Mouse (Mus musculus): ENCODE data around the gene Uap1l1. TPM values are rescaled to one million over a fixed set of nuclear protein-coding genes. Genes with fewer than 3 reads are reported as not detected.

The Uap1l1 gene
- polyA plus RNA-seq, 1 experiment from 2014 or later = 9.1 TPM

GRCm38 (mm10) chr2:25333569-25333968 lies 31.9 kb downstream of the Uap1l1 start:
- ATAC-seq (ENCODE audit: insufficient number of reproducible peaks, low FRiP score, low TSS enrichment, low read depth) (no peak), DNase-seq (ENCODE audit: low spot score) (no peak)
- Histone ChIP-seq H3K9me3 (ENCODE audit: control insufficient read depth, low read length) (no peaks in the 10 kb centered on the region), H3K4me2 (ENCODE audit: low read depth, severe bottlenecking) (peak overlapping the region; percentile 76), H3K27me3 (ENCODE audit: control insufficient read depth, insufficient read depth, low read length) (no peaks in the 10 kb centered on the region), H3K4me1 (ENCODE audit: control insufficient read depth, insufficient read depth, low read length) (peaks cover 7% of the 10 kb centered on the region), H3K9ac (ENCODE audit: low read length) (peak overlapping the region; percentile 84; the same call in 1 of the 2 replicates), H3K4me3 (ENCODE audit: low read depth, low read length) (peak overlapping the region; percentile 95), H3K27ac (replicated peaks; ENCODE audit: low read depth, low read length) (no peak overlapping the region), H3K36me3 (ENCODE audit: control insufficient read depth, insufficient read depth, low read length) (peaks cover 22% of the 10 kb centered on the region)
- WGBS = 77% methylated on average over 2 of the region's 2 CpGs

- no peaks in the 10 kb centered on the region for H3K27me3 ChIP-seq (ENCODE audit: control insufficient read depth, insufficient read depth, low read length)
- H3K27ac ChIP-seq (replicated peaks; ENCODE audit: low read depth, low read length) = peak within 1 kb of the TSS; percentile 88
- peak within 1 kb of the TSS; percentile 92 for H3K9ac ChIP-seq (ENCODE audit: low read length)
- WGBS = under 1% methylated on average over 78 of the region's 78 CpGs
- peaks cover 20% of the 10 kb centered on the region for H3K36me3 ChIP-seq (ENCODE audit: control insufficient read depth, insufficient read depth, low read length)
- DNase-seq (ENCODE audit: low spot score) (peak; percentile 99), ATAC-seq (ENCODE audit: insufficient number of reproducible peaks, low FRiP score, low TSS enrichment, low read depth) (peak; percentile 97)
- H3K4me1 ChIP-seq (ENCODE audit: control insufficient read depth, insufficient read depth, low read length) = peaks cover 7% of the 10 kb centered on the region
- no peaks in the 10 kb centered on the region for H3K9me3 ChIP-seq (ENCODE audit: control insufficient read depth, low read length)
- peak within 1 kb of the TSS; percentile 95 for H3K4me3 ChIP-seq (ENCODE audit: low read depth, low read length)
- H3K4me2 ChIP-seq (ENCODE audit: low read depth, severe bottlenecking) = peak within 1 kb of the TSS; percentile 76
These were observed 33.0 kb downstream of the Uap1l1 start, which contains the start of gene Man1b1 for GRCm38 (mm10) chr2:25332286-25333160. Gene Man1b1 (plus strand): TSS chr2:25332338.

GRCm38 (mm10) chr2:25331470-25331869 lies 34.0 kb downstream of the Uap1l1 start:
- Histone ChIP-seq H3K4me1 (ENCODE audit: control insufficient read depth, insufficient read depth, low read length) (peaks cover 7% of the 10 kb centered on the region), H3K27me3 (ENCODE audit: control insufficient read depth, insufficient read depth, low read length) (no peaks in the 10 kb centered on the region), H3K9me3 (ENCODE audit: control insufficient read depth, low read length) (no peaks in the 10 kb centered on the region), H3K4me2 (ENCODE audit: low read depth, severe bottlenecking) (peak overlapping the region; percentile 64), H3K27ac (replicated peaks; ENCODE audit: low read depth, low read length) (no peak overlapping the region), H3K9ac (ENCODE audit: low read length) (peak overlapping the region; percentile 92; the same call in 1 of the 2 replicates), H3K4me3 (ENCODE audit: low read depth, low read length) (peak overlapping the region; percentile 95), H3K36me3 (ENCODE audit: control insufficient read depth, insufficient read depth, low read length) (peaks cover 18% of the 10 kb centered on the region)
- DNase-seq (ENCODE audit: low spot score) = no peak
- 64% methylated on average over 9 of the region's 9 CpGs for WGBS
- no peak for ATAC-seq (ENCODE audit: insufficient number of reproducible peaks, low FRiP score, low TSS enrichment, low read depth)

GRCm38 (mm10) chr2:25328440-25328839 lies 37.0 kb downstream of the Uap1l1 start:
- Histone ChIP-seq H3K4me2 (ENCODE audit: low read depth, severe bottlenecking) (no peak overlapping the region), H3K4me1 (ENCODE audit: control insufficient read depth, insufficient read depth, low read length) (peaks cover 5% of the 10 kb centered on the region), H3K9me3 (ENCODE audit: control insufficient read depth, low read length) (no peaks in the 10 kb centered on the region), H3K36me3 (ENCODE audit: control insufficient read depth, insufficient read depth, low read length) (no peaks in the 10 kb centered on the region), H3K27me3 (ENCODE audit: control insufficient read depth, insufficient read depth, low read length) (no peaks in the 10 kb centered on the region), H3K9ac (ENCODE audit: low read length) (no peak overlapping the region), H3K27ac (replicated peaks; ENCODE audit: low read depth, low read length) (no peak overlapping the region), H3K4me3 (ENCODE audit: low read depth, low read length) (no peak overlapping the region)
- WGBS = 39% methylated on average over 7 of the region's 7 CpGs
- ATAC-seq (ENCODE audit: insufficient number of reproducible peaks, low FRiP score, low TSS enrichment, low read depth) = no peak
- peak; percentile 28 for DNase-seq (ENCODE audit: low spot score)

- Histone ChIP-seq H3K27me3 (ENCODE audit: control insufficient read depth, insufficient read depth, low read length) (no peaks in the 10 kb centered on the region), H3K4me2 (ENCODE audit: low read depth, severe bottlenecking) (no peak overlapping the region), H3K4me3 (ENCODE audit: low read depth, low read length) (no peak overlapping the region), H3K4me1 (ENCODE audit: control insufficient read depth, insufficient read depth, low read length) (no peaks in the 10 kb centered on the region), H3K9me3 (ENCODE audit: control insufficient read depth, low read length) (no peaks in the 10 kb centered on the region), H3K9ac (ENCODE audit: low read length) (no peak overlapping the region), H3K36me3 (ENCODE audit: control insufficient read depth, insufficient read depth, low read length) (no peaks in the 10 kb centered on the region), H3K27ac (replicated peaks; ENCODE audit: low read depth, low read length) (no peak overlapping the region)
- no peak for DNase-seq (ENCODE audit: low spot score)
- WGBS = 74% methylated on average over 2 of the region's 2 CpGs
- ATAC-seq (ENCODE audit: insufficient number of reproducible peaks, low FRiP score, low TSS enrichment, low read depth) = no peak
These were observed 39.4 kb downstream of the Uap1l1 start for GRCm38 (mm10) chr2:25326036-25326435.

GRCm38 (mm10) chr2:25320084-25320483 lies 45.4 kb downstream of the Uap1l1 start:
- DNase-seq (ENCODE audit: low spot score) = no peak
- no peak overlapping the region for H3K9ac ChIP-seq (ENCODE audit: low read length)
- H3K36me3 ChIP-seq (ENCODE audit: control insufficient read depth, insufficient read depth, low read length) = no peaks in the 10 kb centered on the region
- ATAC-seq (ENCODE audit: insufficient number of reproducible peaks, low FRiP score, low TSS enrichment, low read depth) = no peak
- no peak overlapping the region for H3K27ac ChIP-seq (replicated peaks; ENCODE audit: low read depth, low read length)
- WGBS = 40% methylated on average over 2 of the region's 2 CpGs
- H3K4me2 ChIP-seq (ENCODE audit: low read depth, severe bottlenecking) = no peak overlapping the region
- H3K9me3 ChIP-seq (ENCODE audit: control insufficient read depth, low read length) = no peaks in the 10 kb centered on the region
- peaks cover 33% of the 10 kb centered on the region for H3K27me3 ChIP-seq (ENCODE audit: control insufficient read depth, insufficient read depth, low read length)
- peaks cover 7% of the 10 kb centered on the region for H3K4me1 ChIP-seq (ENCODE audit: control insufficient read depth, insufficient read depth, low read length)
- H3K4me3 ChIP-seq (ENCODE audit: low read depth, low read length) = no peak overlapping the region

GRCm38 (mm10) chr2:25318971-25319773 lies 46.3 kb downstream of the Uap1l1 start, which contains the start of gene Grin1:
Gene Grin1 (minus strand): TSS chr2:25319187.
- 9% methylated on average over 58 of the region's 58 CpGs for WGBS
- Histone ChIP-seq H3K4me1 (ENCODE audit: control insufficient read depth, insufficient read depth, low read length) (peaks cover 7% of the 10 kb centered on the region), H3K4me3 (ENCODE audit: low read depth, low read length) (peak within 1 kb of the TSS; percentile 24), H3K27ac (replicated peaks; ENCODE audit: low read depth, low read length) (no peak within 1 kb of the TSS), H3K9me3 (ENCODE audit: control insufficient read depth, low read length) (no peaks in the 10 kb centered on the region), H3K36me3 (ENCODE audit: control insufficient read depth, insufficient read depth, low read length) (no peaks in the 10 kb centered on the region), H3K27me3 (ENCODE audit: control insufficient read depth, insufficient read depth, low read length) (peaks cover 33% of the 10 kb centered on the region), H3K4me2 (ENCODE audit: low read depth, severe bottlenecking) (peak within 1 kb of the TSS; percentile 47), H3K9ac (ENCODE audit: low read length) (no peak within 1 kb of the TSS)
- ATAC-seq (ENCODE audit: insufficient number of reproducible peaks, low FRiP score, low TSS enrichment, low read depth) (peak; percentile 68; the same call in 1 of the 2 replicates), DNase-seq (ENCODE audit: low spot score) (peak; percentile 87)
